Mouse (Mus musculus): ENCODE measurements at regions not wholly inside any gene's neighbourhood (a gene's known extent, or its start where the extent isn't known, plus 50 kb on each side); places are given as distances from the start of the nearest gene placed in this dataset.

GRCm38 (mm10) chr5:133823871-133824270, 275.6 kb upstream of the Castor2 start:
- Histone ChIP-seq H3K27ac (no peak overlapping the region), H3K9me3 (ENCODE audit: low read length) (no peaks in the 10 kb centered on the region), H3K9ac (replicated peaks; ENCODE audit: low read length) (no peak overlapping the region), H3K27me3 (ENCODE audit: insufficient read depth, low read length) (no peaks in the 10 kb centered on the region), H3K36me3 (ENCODE audit: insufficient read depth, low read length) (no peaks in the 10 kb centered on the region), H3K4me3 (ENCODE audit: low read length) (no peak overlapping the region), H3K4me2 (ENCODE audit: low read depth, low read length) (0 out of 2 replicates have a peak overlapping the region, but pooled peaks have one; percentile 1), H3K4me1 (ENCODE audit: insufficient read depth, low read length) (peaks cover 9% of the 10 kb centered on the region)
- DNase-seq (ENCODE audit: low spot score) (no peak), ATAC-seq (no peak)
- whole genome bisulfite sequencing, result 48% methylated on average over 3 of the region's 3 CpGs
- no peak for TF ChIP-seq CTCF (IDR thresholded peaks at IDR 0.05; ENCODE audit: low read depth)

GRCm38 (mm10) chr5:133821273-133821672, 278.2 kb upstream of the Castor2 start:
- Histone ChIP-seq H3K9ac (replicated peaks; ENCODE audit: low read length) (no peak overlapping the region), H3K27ac (no peak overlapping the region), H3K27me3 (ENCODE audit: insufficient read depth, low read length) (no peaks in the 10 kb centered on the region), H3K4me1 (ENCODE audit: insufficient read depth, low read length) (peaks cover 9% of the 10 kb centered on the region), H3K4me2 (ENCODE audit: low read depth, low read length) (no peak overlapping the region), H3K36me3 (ENCODE audit: insufficient read depth, low read length) (no peaks in the 10 kb centered on the region), H3K4me3 (ENCODE audit: low read length) (no peak overlapping the region), H3K9me3 (ENCODE audit: low read length) (no peaks in the 10 kb centered on the region)
- DNase-seq (ENCODE audit: low spot score) (peak; percentile 78), ATAC-seq (peak; percentile 63)
- WGBS, result 16% methylated on average over 3 of the region's 3 CpGs
- TF ChIP-seq CTCF (IDR thresholded peaks at IDR 0.05; ENCODE audit: low read depth), result no peak

- Histone ChIP-seq H3K27ac (no peak overlapping the region), H3K4me2 (ENCODE audit: low read depth, low read length) (no peak overlapping the region), H3K27me3 (ENCODE audit: insufficient read depth, low read length) (peaks cover 5% of the 10 kb centered on the region; the same call in 1 of the 2 replicates), H3K4me3 (ENCODE audit: low read length) (no peak overlapping the region), H3K4me1 (ENCODE audit: insufficient read depth, low read length) (no peaks in the 10 kb centered on the region), H3K9ac (replicated peaks; ENCODE audit: low read length) (no peak overlapping the region), H3K9me3 (ENCODE audit: low read length) (no peaks in the 10 kb centered on the region), H3K36me3 (ENCODE audit: insufficient read depth, low read length) (no peaks in the 10 kb centered on the region)
- no peak for DNase-seq (ENCODE audit: low spot score)
- WGBS, result 87% methylated on average over 5 of the region's 5 CpGs
- ATAC-seq, result no peak
- peak; percentile 34 for TF ChIP-seq CTCF (IDR thresholded peaks at IDR 0.05; ENCODE audit: low read depth)
These were observed 284.0 kb upstream of the Castor2 start for GRCm38 (mm10) chr5:133815462-133815861.

- Histone ChIP-seq H3K27me3 (ENCODE audit: insufficient read depth, low read length) (peaks cover 5% of the 10 kb centered on the region; the same call in 1 of the 2 replicates), H3K36me3 (ENCODE audit: insufficient read depth, low read length) (no peaks in the 10 kb centered on the region), H3K9me3 (ENCODE audit: low read length) (no peaks in the 10 kb centered on the region), H3K4me1 (ENCODE audit: insufficient read depth, low read length) (no peaks in the 10 kb centered on the region), H3K27ac (no peak overlapping the region), H3K4me2 (ENCODE audit: low read depth, low read length) (no peak overlapping the region), H3K4me3 (ENCODE audit: low read length) (no peak overlapping the region), H3K9ac (replicated peaks; ENCODE audit: low read length) (no peak overlapping the region)
- WGBS, result 17% methylated on average over 6 of the region's 6 CpGs
- peak; percentile 68 for DNase-seq (ENCODE audit: low spot score)
- ATAC-seq, result peak; percentile 38; the same call in 1 of the 2 replicates
- no peak for TF ChIP-seq CTCF (IDR thresholded peaks at IDR 0.05; ENCODE audit: low read depth)
These were observed 285.1 kb upstream of the Castor2 start for GRCm38 (mm10) chr5:133814436-133814835.

- peaks cover 5% of the 10 kb centered on the region; the same call in 1 of the 2 replicates for H3K27me3 ChIP-seq (ENCODE audit: insufficient read depth, low read length)
- TF ChIP-seq CTCF (IDR thresholded peaks at IDR 0.05; ENCODE audit: low read depth), result no peak
- DNase-seq (ENCODE audit: low spot score), result no peak
- no peak overlapping the region for H3K4me2 ChIP-seq (ENCODE audit: low read depth, low read length)
- no peak overlapping the region for H3K27ac ChIP-seq
- H3K9me3 ChIP-seq (ENCODE audit: low read length), result no peaks in the 10 kb centered on the region
- no peak overlapping the region for H3K9ac ChIP-seq (replicated peaks; ENCODE audit: low read length)
- ATAC-seq, result no peak
- H3K4me3 ChIP-seq (ENCODE audit: low read length), result no peak overlapping the region
- H3K4me1 ChIP-seq (ENCODE audit: insufficient read depth, low read length), result no peaks in the 10 kb centered on the region
- no peaks in the 10 kb centered on the region for H3K36me3 ChIP-seq (ENCODE audit: insufficient read depth, low read length)
- 48% methylated on average over 6 of the region's 6 CpGs for WGBS
These were observed 287.3 kb upstream of the Castor2 start for GRCm38 (mm10) chr5:133812216-133812615.

GRCm38 (mm10) chr5:133806891-133807290, 292.6 kb upstream of the Castor2 start:
- no peak overlapping the region for H3K4me3 ChIP-seq (ENCODE audit: low read length)
- no peaks in the 10 kb centered on the region for H3K4me1 ChIP-seq (ENCODE audit: insufficient read depth, low read length)
- peak; percentile 54 for DNase-seq (ENCODE audit: low spot score)
- H3K4me2 ChIP-seq (ENCODE audit: low read depth, low read length), result no peak overlapping the region
- H3K9me3 ChIP-seq (ENCODE audit: low read length), result no peaks in the 10 kb centered on the region
- no peak overlapping the region for H3K9ac ChIP-seq (replicated peaks; ENCODE audit: low read length)
- H3K36me3 ChIP-seq (ENCODE audit: insufficient read depth, low read length), result no peaks in the 10 kb centered on the region
- no peak overlapping the region for H3K27ac ChIP-seq
- TF ChIP-seq CTCF (IDR thresholded peaks at IDR 0.05; ENCODE audit: low read depth), result no peak
- no peak for ATAC-seq
- WGBS, result 33% methylated on average over 7 of the region's 7 CpGs
- peaks cover 5% of the 10 kb centered on the region; the same call in 1 of the 2 replicates for H3K27me3 ChIP-seq (ENCODE audit: insufficient read depth, low read length)

- Histone ChIP-seq H3K9ac (replicated peaks; ENCODE audit: low read length) (no peak overlapping the region), H3K27me3 (ENCODE audit: insufficient read depth, low read length) (no peaks in the 10 kb centered on the region), H3K36me3 (ENCODE audit: insufficient read depth, low read length) (no peaks in the 10 kb centered on the region), H3K4me2 (ENCODE audit: low read depth, low read length) (no peak overlapping the region), H3K4me1 (ENCODE audit: insufficient read depth, low read length) (no peaks in the 10 kb centered on the region), H3K27ac (no peak overlapping the region), H3K9me3 (ENCODE audit: low read length) (no peaks in the 10 kb centered on the region), H3K4me3 (ENCODE audit: low read length) (no peak overlapping the region)
- ATAC-seq (no peak), DNase-seq (ENCODE audit: low spot score) (peak; percentile 47)
- 92% methylated on average over 3 of the region's 3 CpGs for WGBS
- TF ChIP-seq CTCF (IDR thresholded peaks at IDR 0.05; ENCODE audit: low read depth), result peak; percentile 61
These were observed 297.5 kb upstream of the Castor2 start for GRCm38 (mm10) chr5:133802001-133802400.
